Mouse (Mus musculus): ENCODE data around the gene Gpatch11. TPM values are rescaled to one million over a fixed set of nuclear protein-coding genes. Genes with fewer than 3 reads are reported as not detected.

Gene Gpatch11
- polyA plus RNA-seq, 1 experiment from 2014 or later, result 41.6 TPM

DNA sequence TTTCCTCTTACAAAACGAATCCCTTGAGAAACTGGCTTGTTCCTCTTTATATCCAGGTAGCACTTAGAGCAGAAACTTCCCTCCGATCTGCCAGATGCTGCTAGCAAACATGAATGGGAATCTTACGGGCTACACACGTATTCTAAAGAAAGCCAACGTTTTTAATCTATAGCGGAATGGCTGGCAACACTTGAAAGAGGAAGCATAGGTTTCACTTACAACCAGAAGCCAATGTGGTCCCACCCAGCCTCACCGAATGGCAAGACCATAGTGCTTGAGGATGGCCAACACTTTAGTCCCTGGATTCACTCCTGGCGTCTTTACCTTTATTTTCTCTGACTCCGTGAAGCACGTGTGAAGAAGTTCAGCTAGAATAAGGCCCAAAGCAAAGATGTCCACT lies 20.9 kb downstream of the Gpatch11 start:
- no peaks in the 10 kb centered on the region for H3K27me3 ChIP-seq
- H3K4me3 ChIP-seq (replicated peaks), result no peak overlapping the region
- H3K36me3 ChIP-seq, result peaks cover 66% of the 10 kb centered on the region
- H3K4me1 ChIP-seq, result no peaks in the 10 kb centered on the region
- no peaks in the 10 kb centered on the region for H3K9me3 ChIP-seq (replicated peaks)
- H3K4me2 ChIP-seq, result no peak overlapping the region
- H3K27ac ChIP-seq, result no peak overlapping the region
- ATAC-seq (replicated peaks; ENCODE audit: low FRiP score), result no peak
- H3K9ac ChIP-seq, result no peak overlapping the region
- WGBS, result 87% methylated on average over 10 of the region's 10 CpGs

DNA sequence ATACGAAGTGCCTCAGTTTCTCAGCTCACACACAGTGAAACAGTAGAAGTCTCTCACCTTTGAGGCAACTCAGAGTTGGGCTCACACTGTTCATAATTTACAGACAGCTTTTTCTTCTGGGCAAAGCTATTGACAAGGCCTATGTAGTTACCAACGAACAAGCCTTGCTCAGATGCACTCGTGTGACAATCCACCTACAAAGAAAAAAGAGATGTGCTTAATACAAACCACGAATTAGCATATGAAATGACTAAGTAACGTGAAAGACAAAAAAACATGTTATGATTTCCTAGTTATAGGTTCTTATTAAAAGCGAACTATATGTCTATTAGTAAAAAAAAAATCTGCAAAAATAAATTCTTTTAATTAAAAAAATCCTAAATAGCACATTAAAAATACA lies 38.5 kb downstream of the Gpatch11 start:
- no peaks in the 10 kb centered on the region for H3K9me3 ChIP-seq (replicated peaks)
- ATAC-seq (replicated peaks; ENCODE audit: low FRiP score), result no peak
- WGBS, result 93% methylated on average over 6 of the region's 6 CpGs

DNA sequence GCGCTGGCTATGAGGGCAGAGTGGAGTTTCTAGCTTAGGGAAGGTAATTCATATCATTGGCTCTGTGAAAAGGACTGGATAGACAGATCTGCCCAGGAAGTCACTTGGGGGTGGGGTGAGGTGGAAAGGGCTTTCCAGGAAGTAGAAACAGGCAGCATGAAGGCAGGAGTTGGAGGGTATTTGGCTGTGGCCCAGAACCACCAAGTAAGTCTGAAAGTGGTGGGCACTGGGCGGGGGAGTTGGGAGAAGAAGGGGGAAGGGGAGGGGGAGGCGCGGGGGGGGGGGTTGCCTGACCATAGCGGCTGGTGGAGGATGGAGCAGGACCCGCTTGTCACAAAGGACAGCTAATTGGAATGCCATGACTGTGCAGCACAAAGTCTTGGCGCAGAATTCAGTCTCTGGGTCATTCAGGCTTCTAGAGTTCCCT lies 46.5 kb downstream of the Gpatch11 start:
- Histone ChIP-seq H3K4me3 (replicated peaks) (peak overlapping the region; percentile 72), H3K4me1 (peaks cover 15% of the 10 kb centered on the region), H3K27ac (peak overlapping the region; percentile 89), H3K4me2 (peak overlapping the region; percentile 74), H3K9ac (peak overlapping the region; percentile 65), H3K9me3 (replicated peaks) (no peaks in the 10 kb centered on the region), H3K27me3 (no peaks in the 10 kb centered on the region), H3K36me3 (peaks cover 12% of the 10 kb centered on the region; the same call in 1 of the 2 replicates)
- ATAC-seq (replicated peaks; ENCODE audit: low FRiP score), result peak; percentile 74
- 11% methylated on average over 6 of the region's 7 CpGs for WGBS

More for the DNA sequence above, 38.5 kb downstream of the Gpatch11 start:
- H3K9ac ChIP-seq, result no peak overlapping the region
- no peak overlapping the region for H3K27ac ChIP-seq
- H3K36me3 ChIP-seq, result peaks cover 50% of the 10 kb centered on the region
- H3K4me1 ChIP-seq, result no peaks in the 10 kb centered on the region
- H3K4me2 ChIP-seq, result no peak overlapping the region
- no peak overlapping the region for H3K4me3 ChIP-seq (replicated peaks)
- no peaks in the 10 kb centered on the region for H3K27me3 ChIP-seq

DNA sequence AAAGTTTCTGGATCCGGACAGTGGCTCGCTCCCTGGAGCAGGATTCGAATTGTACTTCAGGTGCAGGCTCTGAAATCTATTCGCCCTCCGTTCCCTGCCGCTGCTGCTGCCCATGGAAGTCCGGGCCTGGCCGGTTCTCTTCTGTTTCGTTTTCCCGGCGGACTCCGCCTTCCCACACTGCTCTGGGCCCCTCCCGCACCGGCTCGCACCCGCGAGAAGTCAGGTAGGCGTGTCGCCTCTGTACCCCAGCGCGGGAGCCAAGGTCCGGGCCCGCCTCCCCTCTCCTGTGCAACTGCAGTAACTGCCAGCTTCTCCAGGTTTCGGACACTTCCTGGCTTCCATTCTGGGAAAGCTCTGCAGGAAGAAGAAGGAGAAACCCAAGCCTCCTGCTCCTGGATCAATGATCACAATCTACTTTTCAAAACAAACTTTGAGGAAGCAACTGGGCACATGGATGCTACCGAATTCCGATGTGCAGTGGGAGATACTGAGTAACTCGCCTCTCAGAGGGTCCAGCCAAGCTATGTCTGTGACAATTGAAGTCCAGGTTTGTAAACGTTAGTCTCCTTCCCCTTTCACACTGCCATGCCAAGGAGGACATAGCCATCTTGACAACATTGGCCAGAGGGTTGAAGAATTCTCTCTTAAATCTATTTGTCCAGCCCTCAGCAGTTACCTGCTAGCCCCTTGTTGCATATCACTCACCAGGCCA lies 47.2 kb downstream of the Gpatch11 start, which contains the start of gene Eif2ak2:
Gene Eif2ak2 (minus strand): TSS at position 173 of the 712 bp plus-strand sequence.
- ATAC-seq (replicated peaks; ENCODE audit: low FRiP score), result peak; percentile 99
- H3K4me3 ChIP-seq (replicated peaks), result peak within 1 kb of the TSS; percentile 72
- peaks cover 6% of the 10 kb centered on the region; the same call in 1 of the 2 replicates for H3K36me3 ChIP-seq
- peak within 1 kb of the TSS; percentile 89 for H3K27ac ChIP-seq
- WGBS, result 2% methylated on average over 28 of the region's 28 CpGs
- H3K4me1 ChIP-seq, result peaks cover 15% of the 10 kb centered on the region
- H3K4me2 ChIP-seq, result peak within 1 kb of the TSS; percentile 74
- H3K27me3 ChIP-seq, result no peaks in the 10 kb centered on the region
- peak within 1 kb of the TSS; percentile 65 for H3K9ac ChIP-seq
- no peaks in the 10 kb centered on the region for H3K9me3 ChIP-seq (replicated peaks)

DNA sequence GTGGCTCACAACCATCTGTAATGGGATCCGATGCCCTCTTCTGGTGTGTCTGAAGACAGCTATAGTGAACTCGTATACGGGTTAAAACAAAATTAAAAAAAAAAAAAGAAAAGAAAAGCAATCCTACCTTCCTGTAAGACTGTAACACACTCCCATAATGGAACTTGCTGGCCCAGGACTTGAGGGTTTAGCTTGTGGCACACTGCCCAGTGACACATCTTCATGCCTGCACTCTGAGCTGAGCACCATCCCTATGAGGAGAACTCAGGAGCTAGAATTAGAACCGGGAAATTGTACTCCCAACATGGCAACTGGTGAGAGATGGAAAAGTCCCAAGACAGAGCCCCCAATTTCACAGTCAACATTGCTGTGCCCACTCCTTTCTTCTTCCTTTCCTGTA lies 47.9 kb downstream of the Gpatch11 start:
- H3K9me3 ChIP-seq (replicated peaks), result no peaks in the 10 kb centered on the region
- no peak overlapping the region for H3K4me2 ChIP-seq
- H3K4me1 ChIP-seq, result peaks cover 15% of the 10 kb centered on the region
- H3K9ac ChIP-seq, result no peak overlapping the region
- no peaks in the 10 kb centered on the region for H3K27me3 ChIP-seq
- ATAC-seq (replicated peaks; ENCODE audit: low FRiP score), result no peak
- H3K36me3 ChIP-seq, result no peaks in the 10 kb centered on the region; the same call in 1 of the 2 replicates
- WGBS, result 90% methylated on average over 4 of the region's 4 CpGs
- no peak overlapping the region for H3K4me3 ChIP-seq (replicated peaks)
- no peak overlapping the region for H3K27ac ChIP-seq

DNA sequence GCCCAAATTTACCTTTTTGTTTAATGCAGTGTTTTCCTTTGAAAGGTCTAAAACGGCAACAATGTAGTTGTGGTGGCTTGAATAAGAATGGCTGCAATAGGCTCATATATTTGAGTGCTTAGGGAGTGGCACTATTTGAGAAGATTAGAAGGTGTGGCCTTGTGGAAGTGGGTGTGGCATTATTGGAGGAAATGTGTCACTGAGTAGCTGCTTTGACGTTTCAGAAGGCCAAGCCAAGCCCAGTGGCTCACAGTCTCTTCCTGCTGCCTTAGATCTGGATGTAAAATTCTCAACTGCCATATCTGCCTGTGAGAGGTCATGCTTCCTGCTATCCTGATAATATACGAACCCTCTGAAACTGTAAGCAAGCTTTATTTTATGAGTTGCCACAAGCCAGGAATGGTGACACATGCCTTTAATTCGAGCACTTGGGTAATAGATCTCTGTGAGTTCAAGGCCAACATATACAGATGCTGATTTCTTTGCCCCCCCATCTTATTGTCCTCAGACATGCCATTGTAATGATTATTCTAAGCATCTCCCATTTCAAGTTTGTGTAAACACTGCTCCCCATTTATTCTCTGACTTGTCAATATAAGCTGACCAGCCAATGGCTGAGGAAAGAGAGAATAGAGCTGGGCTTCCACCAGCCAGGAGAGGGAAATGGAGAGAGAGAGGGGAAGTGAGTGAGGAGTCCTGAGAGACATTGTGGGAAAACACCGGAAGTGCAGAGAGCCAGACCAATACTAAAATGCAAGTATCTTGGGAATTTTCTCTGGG lies 50.1 kb downstream of the Gpatch11 start:
- Histone ChIP-seq H3K4me2 (no peak overlapping the region), H3K9me3 (replicated peaks) (no peaks in the 10 kb centered on the region), H3K27ac (no peak overlapping the region), H3K4me3 (replicated peaks) (no peak overlapping the region), H3K9ac (no peak overlapping the region), H3K36me3 (no peaks in the 10 kb centered on the region), H3K27me3 (no peaks in the 10 kb centered on the region), H3K4me1 (peaks cover 15% of the 10 kb centered on the region)
- 83% methylated on average over 5 of the region's 5 CpGs for WGBS
- no peak for ATAC-seq (replicated peaks; ENCODE audit: low FRiP score)

DNA sequence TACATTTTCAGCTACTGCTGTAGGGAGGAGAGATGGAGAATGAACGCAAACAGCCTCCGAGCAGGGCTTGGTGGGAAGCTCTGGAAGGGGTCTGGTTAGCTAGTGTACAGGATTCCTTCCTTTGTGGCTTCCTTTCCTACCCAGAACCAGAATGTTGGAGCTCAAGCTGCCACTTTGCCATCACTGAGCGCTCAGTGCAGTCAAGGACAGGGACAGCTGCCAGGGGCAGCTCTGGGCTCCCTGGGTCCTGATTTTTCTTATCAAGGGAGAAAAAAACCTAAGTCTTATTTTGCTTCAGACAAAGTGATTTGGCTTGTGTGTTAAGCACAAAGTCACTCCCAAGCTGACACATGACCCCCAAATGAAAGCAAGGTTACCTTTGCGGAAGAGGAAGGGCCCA lies 53.2 kb downstream of the Gpatch11 start:
- no peaks in the 10 kb centered on the region for H3K27me3 ChIP-seq
- H3K27ac ChIP-seq, result no peak overlapping the region
- WGBS, result 90% methylated on average over 4 of the region's 4 CpGs
- no peaks in the 10 kb centered on the region for H3K4me1 ChIP-seq
- H3K9ac ChIP-seq, result no peak overlapping the region
- H3K4me3 ChIP-seq (replicated peaks), result no peak overlapping the region
- no peak overlapping the region for H3K4me2 ChIP-seq
- ATAC-seq (replicated peaks; ENCODE audit: low FRiP score), result no peak
- no peaks in the 10 kb centered on the region for H3K9me3 ChIP-seq (replicated peaks)
- H3K36me3 ChIP-seq, result no peaks in the 10 kb centered on the region

DNA sequence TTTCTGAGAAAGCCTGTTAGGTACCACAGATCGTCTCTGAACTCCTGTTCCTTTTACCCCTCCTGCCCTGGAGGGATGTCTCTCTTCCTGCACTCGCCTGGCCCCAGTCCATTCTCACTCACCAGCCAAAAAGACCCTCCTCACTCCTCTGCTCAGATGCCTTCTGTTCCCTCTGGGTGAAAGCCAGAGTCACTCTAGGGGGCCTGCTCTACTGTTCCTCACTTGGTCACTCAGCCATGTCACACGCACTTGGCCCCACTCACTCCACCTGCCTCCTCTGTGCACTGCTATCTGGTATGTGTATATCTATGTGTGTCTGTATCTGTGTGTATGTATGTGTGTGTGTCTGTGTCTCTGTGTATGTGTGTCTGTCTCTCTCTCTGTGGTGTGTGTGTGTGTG lies 53.8 kb downstream of the Gpatch11 start:
- no peak for ATAC-seq (replicated peaks; ENCODE audit: low FRiP score)

DNA sequence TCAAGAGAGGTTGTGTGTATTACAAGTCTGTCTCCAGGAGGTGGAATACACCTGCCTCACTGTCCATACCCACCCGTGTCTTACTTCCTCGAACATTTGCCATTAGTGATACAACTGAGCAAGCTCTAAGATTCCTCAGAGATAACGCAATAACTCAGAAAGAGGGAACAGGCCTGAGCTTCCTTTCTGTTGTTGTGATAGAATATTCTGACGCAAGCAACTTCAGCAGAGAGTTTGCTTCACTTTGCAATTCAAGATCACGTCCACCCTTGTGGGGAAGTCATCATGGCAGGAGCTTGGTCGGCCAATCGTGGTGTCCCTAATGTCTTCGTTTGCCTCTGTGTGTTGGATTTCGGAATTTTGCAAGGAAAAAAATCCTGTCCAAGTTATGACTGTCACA lies 55.7 kb downstream of the Gpatch11 start:
- Histone ChIP-seq H3K9ac (no peak overlapping the region), H3K9me3 (replicated peaks) (no peaks in the 10 kb centered on the region), H3K27me3 (no peaks in the 10 kb centered on the region), H3K36me3 (no peaks in the 10 kb centered on the region), H3K4me3 (replicated peaks) (no peak overlapping the region), H3K4me1 (no peaks in the 10 kb centered on the region), H3K27ac (no peak overlapping the region), H3K4me2 (no peak overlapping the region)
- ATAC-seq (replicated peaks; ENCODE audit: low FRiP score), result no peak
- 82% methylated on average over 9 of the region's 9 CpGs for WGBS

More for the DNA sequence above, 53.8 kb downstream of the Gpatch11 start:
- Histone ChIP-seq H3K4me2 (no peak overlapping the region), H3K27ac (no peak overlapping the region), H3K9me3 (replicated peaks) (no peaks in the 10 kb centered on the region), H3K27me3 (no peaks in the 10 kb centered on the region), H3K9ac (no peak overlapping the region), H3K4me1 (no peaks in the 10 kb centered on the region), H3K4me3 (replicated peaks) (no peak overlapping the region), H3K36me3 (no peaks in the 10 kb centered on the region)
- 57% methylated on average over 3 of the region's 3 CpGs for WGBS

DNA sequence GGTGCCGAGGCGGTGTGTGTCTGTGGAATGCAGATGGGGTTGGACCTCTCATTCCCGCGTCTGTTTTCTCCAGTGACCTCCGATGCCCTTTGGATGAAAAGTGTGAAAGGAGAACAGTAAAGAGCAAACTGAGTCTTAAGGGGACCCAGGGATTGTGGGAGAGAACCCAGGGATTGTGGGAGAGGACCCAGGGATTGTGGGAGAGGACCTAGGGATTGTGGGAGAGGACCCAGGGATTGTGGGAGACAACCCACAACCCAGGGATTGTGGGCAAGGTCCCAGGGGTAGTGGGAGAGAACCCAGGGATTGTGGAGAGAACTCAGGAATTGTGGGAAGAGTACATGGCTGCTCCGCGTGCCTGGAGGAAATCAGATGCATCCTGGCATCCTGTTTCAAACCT lies 59.6 kb downstream of the Gpatch11 start:
- Histone ChIP-seq H3K9ac (no peak overlapping the region), H3K4me2 (peak overlapping the region; percentile 52)
- 78% methylated on average over 7 of the region's 7 CpGs for WGBS

DNA sequence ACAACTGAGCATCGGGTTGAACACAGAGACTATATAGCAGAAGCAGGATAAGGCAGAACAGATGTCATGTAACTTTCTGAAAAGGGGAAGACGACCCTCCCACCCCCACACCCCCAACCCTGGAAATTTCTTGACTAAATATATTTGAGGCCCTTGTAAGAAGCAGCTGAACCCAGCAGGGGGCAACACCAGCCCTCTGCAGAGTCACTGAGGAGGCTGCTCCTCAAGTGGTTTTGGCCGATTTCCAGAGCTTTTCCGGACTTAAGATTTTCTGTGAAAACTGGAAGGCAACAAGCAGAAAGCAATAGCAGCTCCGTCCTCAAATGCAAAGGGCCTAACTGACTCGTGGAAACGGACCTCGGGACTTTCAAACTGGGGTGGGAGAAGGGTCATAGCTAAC lies 60.0 kb downstream of the Gpatch11 start:
- no peaks in the 10 kb centered on the region for H3K4me1 ChIP-seq
- no peaks in the 10 kb centered on the region for H3K27me3 ChIP-seq
- H3K4me2 ChIP-seq, result peak overlapping the region; percentile 52
- WGBS, result 22% methylated on average over 8 of the region's 8 CpGs
- H3K27ac ChIP-seq, result no peak overlapping the region
- H3K9me3 ChIP-seq (replicated peaks), result no peaks in the 10 kb centered on the region
- H3K4me3 ChIP-seq (replicated peaks), result 0 out of 2 replicates have a peak overlapping the region, but pooled peaks have one; percentile 17
- H3K9ac ChIP-seq, result 0 out of 2 replicates have a peak overlapping the region, but pooled peaks have one; percentile 16
- H3K36me3 ChIP-seq, result no peaks in the 10 kb centered on the region
- peak; percentile 60; the same call in 1 of the 2 replicates for ATAC-seq (replicated peaks; ENCODE audit: low FRiP score)

More for the DNA sequence above, 59.6 kb downstream of the Gpatch11 start:
- Histone ChIP-seq H3K27ac (no peak overlapping the region), H3K4me3 (replicated peaks) (no peak overlapping the region), H3K27me3 (no peaks in the 10 kb centered on the region), H3K9me3 (replicated peaks) (no peaks in the 10 kb centered on the region), H3K36me3 (no peaks in the 10 kb centered on the region), H3K4me1 (no peaks in the 10 kb centered on the region)
- no peak for ATAC-seq (replicated peaks; ENCODE audit: low FRiP score)
